10 mouse cellular contexts compared by ENCODE assay signal in genomic region chr14:76673671-76674331, GRCm38 (mm10).
DNase-seq lines count a peak whose midpoint lies in the region; ATAC-seq lines count a peak whose summit lies in the region.
"Had no signal": no experiment of that assay in that cellular context is flagged by ENCODE, and none has a peak within 500 bp of the region (broad histone marks: within the 10 kb centered on the region; RNA-seq: fewer than 3 reads in every experiment).

No protein-coding gene starts in this region.

- H3K4me3 ChIP-seq in heart, embryonic 12.5 days: no peak overlapping the region
- H3K4me3 ChIP-seq: kidney, embryonic 15.5 days had no signal

- no peaks in the 10 kb centered on the region for H3K36me3 ChIP-seq in heart, embryonic 12.5 days
- H3K36me3 ChIP-seq: kidney, embryonic 15.5 days had no signal

- H3K9ac ChIP-seq in heart, embryonic 12.5 days: no peak overlapping the region
- H3K9ac ChIP-seq: kidney, embryonic 15.5 days had no signal

- 42% methylated on average over 11 of the region's 11 CpGs for WGBS in heart, embryonic 12.5 days

- peak; percentile 55 for DNase-seq in gastrocnemius, adult 18-20 months (ENCODE audit: low spot score)
- no peak for DNase-seq in gastrocnemius, postnatal 10 days
- peak; percentile 98 for DNase-seq in 416B (ENCODE audit: low read depth)
- DNase-seq in lung, postnatal 14 days: peak; percentile 28
- no peak for DNase-seq in Muller cell, postnatal 12 days (ENCODE audit: inconsistent ontology term)
- DNase-seq in cerebellum, postnatal 4 days (ENCODE audit: low spot score in 2 of 2): no peak
- no peak for DNase-seq in adrenal gland, postnatal 4 days (ENCODE audit: low spot score in 2 of 2)
- DNase-seq: gastrocnemius, postnatal 25 days had no signal

- H3K27me3 ChIP-seq in heart, embryonic 12.5 days (replicated peaks): no peaks in the 10 kb centered on the region
- H3K27me3 ChIP-seq: kidney, embryonic 15.5 days had no signal

- no peak for ATAC-seq in heart, embryonic 12.5 days (ENCODE audit: insufficient number of reproducible peaks, low FRiP score)

- peaks cover 30% of the 10 kb centered on the region for H3K4me1 ChIP-seq in heart, embryonic 12.5 days (replicated peaks)

- no peak overlapping the region for H3K4me2 ChIP-seq in heart, embryonic 12.5 days
- H3K4me2 ChIP-seq: kidney, embryonic 15.5 days had no signal

- peak overlapping the region; percentile 24; the same call in 1 of the 2 replicates for H3K27ac ChIP-seq in heart, embryonic 12.5 days (ENCODE audit: poor library complexity, severe bottlenecking)
- H3K27ac ChIP-seq: kidney, embryonic 15.5 days had no signal

- H3K9me3 ChIP-seq in heart, embryonic 12.5 days (replicated peaks): no peaks in the 10 kb centered on the region
- H3K9me3 ChIP-seq: kidney, embryonic 15.5 days had no signal

Comparison
In these comparisons a context has a peak if more than half of its experiments do, and no peak if none do; other contexts are left out.
1. DNase-seq: peak in gastrocnemius, adult 18-20 months (single experiment), 416B (single experiment) and lung, postnatal 14 days (single experiment); none in gastrocnemius, postnatal 10 days (single experiment), Muller cell, postnatal 12 days (single experiment), cerebellum, postnatal 4 days (0 of 2) and adrenal gland, postnatal 4 days (0 of 2).